Mouse (Mus musculus) urinary bladder, postnatal 10 days (tissue): ENCODE measurements around the gene Klhl2.

Experiments
- DNase-seq: peaks from one replicate; pipeline ENCODE4 v3.0.0; 2022; ENCODE audit warnings: low spot score

Klhl2 gene

GRCm38 (mm10) chr8:64849897-64850541 is at the start of gene Klhl2:
TSS of gene Klhl2 (minus strand) at chr8:64850017.
- peak; percentile 24 for DNase-seq

DNA sequence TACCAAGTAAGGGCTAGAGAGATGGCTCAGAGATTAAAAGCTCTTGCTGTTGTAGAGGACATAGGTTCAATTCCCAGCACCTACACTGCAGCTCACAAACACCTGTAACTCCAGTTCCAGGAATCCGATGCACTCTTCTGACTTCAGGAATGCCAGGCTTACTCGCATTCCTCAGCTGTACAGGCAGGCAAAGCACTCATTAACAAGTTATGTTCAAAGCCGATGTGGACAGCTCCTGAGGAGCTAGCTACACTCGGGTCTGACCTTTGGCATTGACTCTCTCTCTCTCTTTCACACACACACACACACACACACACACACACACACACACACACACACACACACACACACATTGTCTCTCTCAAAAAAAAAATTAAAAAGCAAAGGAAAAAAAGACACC is 48.9 kb upstream of the Klhl2 start:
- DNase-seq: no peak

DNA sequence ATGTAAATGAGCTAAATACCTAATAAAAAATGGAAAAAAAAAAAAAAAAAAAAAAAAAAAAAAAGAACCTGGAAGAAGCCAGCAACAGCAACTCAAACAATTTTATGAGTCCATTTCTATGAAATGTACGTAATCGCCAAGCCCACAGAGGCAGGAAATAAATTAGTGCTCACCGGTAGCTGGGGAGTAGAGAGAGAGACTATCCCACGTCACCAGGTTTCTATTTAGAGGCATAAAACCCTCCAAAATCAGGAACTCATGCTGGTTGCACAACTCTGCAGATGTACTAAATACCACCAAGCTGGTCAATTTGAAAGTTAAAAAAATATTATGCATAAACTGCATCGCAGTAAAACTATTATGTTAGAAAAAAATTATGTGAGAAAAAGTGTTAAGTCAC is 46.9 kb upstream of the Klhl2 start:
- no peak for DNase-seq

GRCm38 (mm10) chr8:64880619-64881200 is 30.9 kb upstream of the Klhl2 start:
- no peak for DNase-seq

DNA sequence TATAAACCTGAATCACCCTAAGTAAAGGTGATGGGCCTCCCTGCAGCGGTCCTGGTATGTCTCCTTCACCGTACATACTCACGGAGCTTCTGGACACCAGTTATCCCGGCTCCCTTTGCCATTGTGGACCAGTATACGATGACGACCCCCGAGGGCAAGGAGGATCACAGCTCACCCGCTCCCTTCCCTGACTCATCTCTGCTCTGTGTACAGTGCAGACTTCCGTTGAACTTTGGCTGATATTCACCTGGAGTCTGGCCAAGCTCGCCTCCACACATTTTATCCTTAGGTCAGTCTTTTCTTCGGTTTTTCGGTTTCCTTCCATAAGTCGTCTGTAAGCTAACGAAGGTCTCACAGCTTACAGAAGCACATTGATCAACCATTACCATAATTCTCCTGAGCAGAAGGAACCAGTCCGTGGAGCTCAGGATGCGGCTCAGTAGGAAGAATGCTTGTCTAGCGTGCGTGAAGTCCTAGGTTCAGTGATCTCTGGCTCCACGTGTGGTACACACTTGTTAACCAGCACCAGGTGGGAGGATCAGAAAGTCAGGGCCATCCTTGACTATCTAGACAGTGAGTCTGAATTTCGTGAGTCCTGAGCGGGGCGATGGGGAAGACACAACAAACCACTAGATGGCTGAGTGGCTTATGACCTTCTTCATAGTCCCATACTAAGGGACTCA is 28.0 kb upstream of the Klhl2 start:
- no peak for DNase-seq

DNA sequence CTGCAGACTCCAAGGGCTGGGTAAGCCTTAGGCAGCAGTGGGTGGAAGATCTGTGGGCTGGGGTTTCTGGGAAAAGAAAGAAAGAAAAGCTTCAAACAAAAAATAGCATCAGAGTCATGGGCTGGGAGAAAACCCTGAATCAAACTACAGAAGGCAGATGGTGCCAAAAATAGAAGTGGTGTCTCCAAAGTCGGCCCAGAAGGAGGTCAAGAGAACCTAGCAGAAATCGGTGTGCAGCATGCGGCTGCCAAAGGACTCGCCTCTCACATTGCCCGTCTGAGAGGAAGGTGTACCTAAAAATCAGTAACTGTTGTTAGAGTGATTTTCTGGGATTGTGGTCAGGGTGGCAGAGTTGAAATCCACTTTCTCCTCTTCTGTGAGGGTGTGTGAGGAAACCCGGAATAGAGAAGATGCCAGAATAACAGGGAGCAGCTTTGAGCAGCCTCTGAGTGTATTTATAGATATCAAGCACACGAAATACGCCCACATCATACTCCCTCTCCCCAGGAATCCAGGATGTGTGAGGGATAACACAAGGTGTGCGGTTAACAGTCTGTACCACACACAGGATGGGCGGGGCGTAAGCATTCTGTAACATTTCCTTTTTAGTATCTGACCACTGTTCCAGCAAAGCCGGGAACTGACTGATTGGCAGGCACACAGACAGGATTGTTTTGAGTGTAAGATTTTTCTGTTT is 21.8 kb upstream of the Klhl2 start:
- DNase-seq: no peak

DNA sequence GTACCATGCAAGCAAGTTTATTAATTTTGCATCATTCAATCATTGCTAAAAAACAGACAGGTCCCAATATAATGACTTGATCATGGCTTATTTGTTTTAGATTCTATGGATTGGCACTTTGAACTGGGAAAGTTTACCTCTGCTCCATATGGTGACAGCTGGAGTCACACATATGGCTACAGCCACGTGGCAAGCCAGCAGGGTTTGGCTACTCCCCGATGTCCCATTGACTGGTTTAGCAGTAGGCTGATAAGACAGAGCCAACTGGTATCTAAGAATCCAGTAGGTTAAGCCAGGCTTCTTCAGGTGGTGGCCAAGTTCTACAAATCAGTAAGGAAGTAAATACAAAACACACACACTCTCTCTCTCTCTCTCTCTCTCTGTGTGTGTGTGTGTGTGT is 20.4 kb upstream of the Klhl2 start:
- no peak for DNase-seq

- no peak for DNase-seq
Measured at GRCm38 (mm10) chr8:64849091-64849896, 523 bp downstream of the Klhl2 start.

DNA sequence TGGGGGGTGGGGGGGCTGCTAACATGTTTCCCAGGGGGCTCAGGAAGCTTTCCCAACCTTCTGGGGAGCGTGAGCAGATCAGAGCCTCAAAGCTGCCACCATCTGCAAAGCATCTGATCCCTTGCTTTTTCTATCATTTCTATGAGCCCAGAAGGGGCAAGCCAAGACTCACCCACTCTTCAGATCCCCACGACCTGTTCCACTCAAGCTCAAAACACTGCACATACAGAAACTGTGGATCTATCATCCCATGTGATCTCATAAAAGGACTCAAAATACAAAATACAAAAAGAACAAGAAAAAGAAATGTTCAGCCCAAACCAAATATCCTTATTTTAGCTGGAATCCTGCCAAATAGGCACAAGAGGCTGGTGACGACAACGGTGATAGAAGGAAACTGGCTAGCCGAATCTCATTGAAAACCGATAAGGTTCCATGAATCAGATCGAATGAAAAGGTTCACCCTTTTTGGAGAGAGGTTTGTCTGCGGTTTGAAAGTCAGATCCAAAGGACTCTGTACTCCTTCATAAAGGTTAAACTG is 1.5 kb downstream of the Klhl2 start:
- DNase-seq: no peak

DNA sequence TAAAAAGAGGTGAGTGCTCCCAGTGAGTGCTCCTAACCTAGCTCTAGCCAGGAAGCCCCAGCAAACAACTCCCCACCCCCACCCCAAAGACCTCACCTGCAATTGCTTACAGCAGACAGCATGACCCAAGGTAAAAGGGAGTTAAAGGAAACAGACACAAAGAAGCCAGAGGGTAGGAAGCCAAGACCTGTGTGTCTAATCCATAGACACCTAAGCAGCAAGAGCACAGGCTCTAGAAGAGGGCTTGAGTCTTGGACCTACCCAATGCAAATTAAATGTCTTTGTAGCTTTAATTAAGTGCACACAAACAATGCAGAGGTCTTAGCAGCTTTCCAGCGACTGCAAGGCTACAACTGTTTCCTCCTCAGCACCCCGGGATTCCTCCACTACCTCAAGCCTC is 2.2 kb downstream of the Klhl2 start:
- no peak for DNase-seq

- DNase-seq: no peak
Measured at GRCm38 (mm10) chr8:64847241-64847640, 2.6 kb downstream of the Klhl2 start.

DNA sequence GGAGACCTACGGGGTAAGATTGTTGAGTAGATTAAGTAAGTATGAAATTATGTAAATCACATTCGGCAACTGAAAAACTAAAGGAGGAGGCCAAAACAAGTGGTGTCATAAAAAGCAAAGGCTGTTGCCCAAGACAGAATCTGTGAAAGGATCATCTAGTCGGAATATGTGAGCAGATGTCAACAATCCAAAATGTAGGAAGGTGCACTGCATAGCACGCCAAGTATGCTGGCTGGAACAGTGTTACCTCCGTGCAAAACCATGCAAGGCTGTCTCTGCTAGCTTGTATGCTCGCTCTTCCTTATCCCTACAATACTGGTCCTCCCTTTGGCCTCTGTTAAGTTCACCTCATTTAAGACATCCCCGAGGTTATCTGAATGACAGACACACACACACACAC is 4.5 kb downstream of the Klhl2 start:
- no peak for DNase-seq

DNA sequence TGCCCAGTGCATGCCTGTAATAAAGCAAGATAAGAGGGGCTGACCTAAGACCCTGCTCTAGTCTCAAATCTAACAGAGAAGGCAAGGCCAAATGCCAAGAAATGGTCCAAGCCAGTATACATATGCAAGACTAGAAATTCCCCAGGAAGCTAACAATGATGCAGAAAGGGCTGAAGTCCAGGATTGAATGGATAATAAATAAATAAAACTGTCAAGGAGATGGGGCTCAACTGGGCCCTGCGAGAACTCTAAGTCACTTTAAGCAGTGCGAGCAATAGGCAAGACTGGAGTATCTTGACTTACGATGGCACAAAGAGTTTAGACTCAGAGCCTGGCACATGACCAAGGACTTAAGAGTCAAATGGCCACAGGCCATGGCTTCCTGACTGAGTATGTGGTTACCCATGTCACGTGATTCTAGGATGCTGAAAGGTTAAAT is 5.8 kb downstream of the Klhl2 start:
- no peak for DNase-seq

DNA sequence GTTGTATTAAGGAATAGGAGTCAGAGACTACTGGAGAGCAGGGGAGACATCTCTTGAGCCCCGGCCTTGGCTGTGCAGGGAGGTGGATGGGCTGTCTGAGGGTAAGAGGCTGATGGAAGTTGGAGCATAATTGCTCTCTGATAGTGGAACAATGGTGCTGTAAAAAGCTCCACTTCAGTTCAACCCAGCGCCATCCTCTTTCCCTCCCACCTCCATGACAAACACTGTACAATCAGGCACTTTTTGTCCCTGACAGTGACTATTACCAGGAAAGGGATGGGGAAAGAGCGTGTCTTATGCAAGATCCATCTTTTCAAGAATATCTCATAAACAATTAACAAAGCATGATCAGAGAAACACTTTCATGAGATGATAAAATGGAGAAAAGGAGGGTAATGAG is 6.6 kb downstream of the Klhl2 start:
- no peak for DNase-seq

DNA sequence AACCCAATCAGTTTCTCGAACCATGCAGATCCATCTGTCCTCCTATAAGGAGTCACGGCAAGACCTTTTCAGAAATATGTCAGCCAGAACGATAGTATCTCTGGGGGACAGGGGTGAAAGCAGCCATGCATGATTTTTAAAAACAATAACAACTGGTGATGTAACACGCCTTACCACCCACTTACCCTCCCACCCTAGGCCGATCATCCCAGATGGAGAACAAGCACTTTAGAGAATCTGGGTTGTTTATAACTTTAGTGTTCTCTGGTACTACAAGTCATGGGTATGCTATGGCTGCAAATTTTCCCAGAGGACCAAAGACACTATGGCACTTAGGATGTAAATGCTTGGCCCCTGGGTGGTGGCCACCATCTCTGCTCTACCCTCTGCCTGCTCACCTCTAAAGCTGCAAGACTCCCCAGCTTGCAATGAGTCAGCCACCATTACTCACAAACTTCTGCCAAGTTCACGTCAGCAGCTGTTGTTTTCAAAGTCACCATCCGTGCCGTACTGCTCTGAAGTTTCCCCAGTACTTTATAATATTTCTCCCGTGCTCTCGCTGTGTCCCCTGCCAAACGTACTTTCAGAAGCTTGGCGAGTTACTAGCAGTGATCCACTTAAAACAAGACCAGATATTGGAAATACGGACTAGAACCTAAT is 7.9 kb downstream of the Klhl2 start:
- DNase-seq: no peak

- DNase-seq: no peak
Measured at GRCm38 (mm10) chr8:64839628-64840027, 10.2 kb downstream of the Klhl2 start.

DNA sequence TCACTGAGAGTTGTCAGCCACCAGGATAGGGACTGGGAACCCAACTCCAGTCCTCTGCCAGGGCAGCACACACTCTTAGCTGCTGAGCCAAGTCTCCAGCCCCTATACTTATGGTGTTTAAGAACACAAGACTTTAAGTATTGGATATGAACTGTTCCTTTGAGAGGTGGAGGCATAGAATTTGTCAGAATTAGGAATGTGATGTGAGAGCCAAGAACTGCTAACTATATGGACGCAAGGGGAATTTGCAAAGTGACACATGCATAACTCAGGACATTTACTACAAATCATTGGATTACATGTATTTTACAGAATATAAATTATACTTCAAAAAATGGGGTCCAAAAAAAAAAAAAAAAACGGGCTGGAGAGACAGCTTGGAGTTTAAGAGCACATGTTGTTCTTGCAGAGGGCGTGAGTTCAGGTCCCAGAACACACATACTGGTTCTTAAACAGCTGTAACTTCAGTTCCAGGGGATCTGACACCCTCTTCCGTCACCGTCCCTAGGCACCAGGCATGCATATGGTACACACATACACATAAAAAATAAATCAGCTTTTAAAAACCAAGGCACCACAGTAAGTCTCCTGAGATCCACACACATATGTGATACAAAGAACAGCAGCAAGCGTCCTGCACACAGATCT is 14.2 kb downstream of the Klhl2 start:
- no peak for DNase-seq

- DNase-seq: no peak
Measured at GRCm38 (mm10) chr8:64834071-64834877, 15.5 kb downstream of the Klhl2 start.

GRCm38 (mm10) chr8:64832581-64833135 is 17.2 kb downstream of the Klhl2 start:
- no peak for DNase-seq

DNA sequence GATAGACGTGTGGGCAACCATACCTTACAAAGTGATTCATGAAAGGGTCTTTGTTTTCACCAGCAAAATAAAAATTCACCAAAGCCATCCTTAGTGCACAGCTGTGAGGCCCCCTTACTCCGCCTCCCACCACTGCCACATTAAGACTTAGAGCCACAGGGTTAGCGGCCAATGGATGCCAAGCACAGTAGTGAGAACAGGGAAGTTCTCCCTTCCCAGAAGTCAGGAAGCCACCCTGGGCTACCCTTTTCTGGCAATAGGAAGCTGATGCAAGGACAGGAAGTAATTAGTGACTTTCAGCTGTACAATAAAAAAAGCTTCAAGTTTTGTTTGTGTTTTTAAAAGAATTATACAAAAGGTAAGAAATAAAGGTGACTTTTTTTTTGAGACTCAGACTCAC is 18.2 kb downstream of the Klhl2 start:
- no peak for DNase-seq
